Mouse (Mus musculus): ENCODE measurements around the gene Fermt2.

DNA sequence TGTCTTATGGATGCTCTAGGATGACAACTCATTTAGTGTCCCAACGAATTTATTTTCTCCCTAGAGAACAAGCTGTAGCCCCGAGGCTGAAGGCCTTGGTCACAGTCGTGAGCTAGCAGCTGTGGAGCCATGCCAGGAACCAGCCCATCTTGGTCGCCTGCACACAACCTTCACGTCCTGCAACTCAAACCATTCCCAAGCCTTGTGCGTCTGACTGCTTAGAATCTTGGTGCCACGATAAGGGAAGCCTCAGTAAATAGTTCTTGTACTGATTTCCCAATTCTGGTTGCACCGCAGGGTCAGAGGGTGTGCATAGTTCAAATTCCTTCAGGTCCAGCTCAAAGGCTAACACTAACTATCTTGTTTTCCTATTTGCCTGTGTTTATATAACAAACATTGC lies 52.3 kb downstream of the Fermt2 start:
- TF ChIP-seq CTCF (IDR thresholded peaks at IDR 0.05; ENCODE audit: borderline replicate concordance, control insufficient read depth, extremely low read depth, insufficient read depth, low read length, poor library complexity) (no peak), POLR2A (IDR thresholded peaks at IDR 0.05; ENCODE audit: control insufficient read depth, extremely low read depth, insufficient read depth, low read length, poor library complexity) (no peak)

Measured in thymus, adult 2 months (tissue).